Mouse (Mus musculus): Measurements from ENCODE around the gene Camta1. TPM values are rescaled to one million over a fixed set of nuclear protein-coding genes. Genes with fewer than 3 reads are reported as not detected.

Gene Camta1
- total RNA-seq, 1 experiment from 2014 or later = 7.4 TPM

DNA sequence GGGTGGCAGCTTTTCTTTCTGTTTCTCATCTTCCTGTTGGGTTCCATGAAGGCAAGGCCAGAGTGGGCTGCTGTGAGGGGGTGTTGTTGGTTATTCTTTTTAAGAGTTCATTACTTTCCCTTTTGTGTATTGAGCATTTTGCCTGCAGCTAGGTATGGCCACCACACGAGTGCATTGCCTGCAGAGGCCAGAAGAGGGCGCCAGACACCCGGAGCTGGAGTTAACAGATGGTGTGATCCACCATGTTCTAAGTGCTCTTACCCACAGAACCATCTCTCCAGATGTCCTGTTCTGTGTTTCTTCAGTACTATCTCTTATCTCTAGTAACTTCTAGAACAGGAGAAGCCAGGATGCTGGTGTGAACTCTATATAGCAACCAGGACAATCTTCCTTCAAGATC is 629.6 kb downstream of the Camta1 start:
- ATAC-seq (ENCODE audit: extremely low read depth, insufficient number of reproducible peaks, low FRiP score, poor library complexity, severe bottlenecking) = no peak

DNA sequence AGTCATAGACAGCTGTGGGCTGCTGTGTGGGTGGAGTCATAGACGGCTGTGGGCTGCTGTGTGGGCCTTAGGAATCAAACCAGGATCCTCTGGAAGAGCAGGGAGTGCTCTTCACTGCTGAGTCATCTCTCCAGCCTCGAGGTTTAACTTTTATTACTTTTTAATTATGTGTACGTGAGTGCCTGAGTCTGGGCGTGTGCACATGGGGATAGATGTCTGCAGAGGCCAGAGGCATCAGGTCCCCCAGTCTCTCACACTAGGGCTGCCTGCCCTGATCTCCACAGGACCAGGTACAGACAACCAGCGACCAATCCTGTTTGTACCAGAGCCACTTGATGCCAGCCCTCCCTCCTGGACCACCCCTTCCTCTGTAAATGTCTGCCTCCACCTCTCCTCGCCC is 632.6 kb downstream of the Camta1 start:
- ATAC-seq (ENCODE audit: extremely low read depth, insufficient number of reproducible peaks, low FRiP score, poor library complexity, severe bottlenecking) = no peak

DNA sequence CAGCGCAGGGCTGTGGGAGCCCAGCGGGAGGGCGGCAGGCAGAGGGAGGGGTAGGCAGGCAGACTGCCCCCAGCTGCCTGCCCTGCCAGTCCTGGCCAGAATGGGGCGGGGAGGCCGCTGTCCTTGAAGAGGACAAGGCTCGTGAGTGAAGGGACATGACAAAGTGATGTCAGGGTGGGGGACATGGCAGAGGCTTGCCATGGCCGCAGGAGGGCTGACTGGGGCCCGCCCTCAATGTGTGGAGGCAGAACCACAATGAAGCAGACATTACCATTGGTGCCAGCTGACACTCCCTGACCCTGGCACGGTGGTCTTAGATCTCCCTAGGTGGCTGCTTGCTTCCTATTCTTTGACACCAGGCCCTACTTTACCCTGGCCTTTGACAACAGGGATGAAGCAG is 635.2 kb downstream of the Camta1 start:
- no peak for ATAC-seq (ENCODE audit: extremely low read depth, insufficient number of reproducible peaks, low FRiP score, poor library complexity, severe bottlenecking)

DNA sequence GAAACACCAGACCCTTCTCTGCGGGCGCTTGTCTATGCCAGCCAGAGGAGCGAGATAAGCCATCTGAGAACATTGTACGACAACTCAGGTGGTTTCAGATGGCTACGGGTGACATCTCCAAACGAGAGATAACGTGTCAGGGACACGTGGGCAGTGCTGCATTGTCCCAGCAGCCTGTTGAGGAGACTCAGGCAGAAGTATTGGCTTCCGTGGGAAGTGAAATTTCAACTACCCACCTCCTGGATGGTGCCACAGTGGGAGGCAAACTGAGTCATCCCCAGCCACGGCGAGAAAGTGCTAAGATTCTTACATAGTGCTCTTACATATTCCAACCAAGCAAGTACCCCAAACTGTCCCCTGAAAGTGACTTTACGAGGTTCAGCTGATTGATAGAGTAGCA is 637.7 kb downstream of the Camta1 start:
- ATAC-seq (ENCODE audit: extremely low read depth, insufficient number of reproducible peaks, low FRiP score, poor library complexity, severe bottlenecking) = no peak

DNA sequence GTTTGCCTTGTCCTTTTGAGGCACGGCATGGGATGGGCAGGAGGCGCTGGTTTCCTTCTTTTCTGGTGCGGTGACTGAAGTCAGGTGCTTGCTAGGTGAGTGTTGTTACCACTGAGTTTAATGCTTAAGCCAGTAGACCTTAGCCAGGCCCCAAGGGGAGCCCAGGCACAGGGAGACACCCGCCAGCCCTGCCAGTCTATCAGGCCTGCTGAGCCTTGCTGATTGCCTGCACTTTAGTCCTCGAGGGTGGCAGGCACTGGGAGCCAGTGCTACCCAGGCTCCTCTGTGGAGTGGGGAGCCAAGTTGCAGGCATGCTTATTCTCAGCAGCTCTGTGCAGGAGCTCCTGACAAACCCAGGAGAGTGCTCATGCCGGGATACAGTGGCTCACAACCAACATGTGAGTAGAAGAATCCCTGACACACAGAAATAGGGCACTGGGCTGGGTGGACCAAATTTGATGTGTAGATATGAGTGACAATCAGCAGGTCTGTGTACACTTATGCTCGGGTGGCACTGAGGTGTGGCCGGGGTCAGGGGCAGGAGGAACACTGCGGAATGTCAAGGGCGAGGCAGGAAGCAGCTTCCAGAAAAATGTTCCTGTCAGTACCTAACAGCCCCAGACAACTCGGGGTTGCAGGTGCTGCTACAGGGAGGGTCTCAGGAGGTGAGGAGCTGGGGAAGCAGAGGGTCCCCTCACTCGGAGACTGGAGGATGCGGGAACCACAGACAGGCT is 638.2 kb downstream of the Camta1 start:
- ATAC-seq (ENCODE audit: extremely low read depth, insufficient number of reproducible peaks, low FRiP score, poor library complexity, severe bottlenecking) = no peak

DNA sequence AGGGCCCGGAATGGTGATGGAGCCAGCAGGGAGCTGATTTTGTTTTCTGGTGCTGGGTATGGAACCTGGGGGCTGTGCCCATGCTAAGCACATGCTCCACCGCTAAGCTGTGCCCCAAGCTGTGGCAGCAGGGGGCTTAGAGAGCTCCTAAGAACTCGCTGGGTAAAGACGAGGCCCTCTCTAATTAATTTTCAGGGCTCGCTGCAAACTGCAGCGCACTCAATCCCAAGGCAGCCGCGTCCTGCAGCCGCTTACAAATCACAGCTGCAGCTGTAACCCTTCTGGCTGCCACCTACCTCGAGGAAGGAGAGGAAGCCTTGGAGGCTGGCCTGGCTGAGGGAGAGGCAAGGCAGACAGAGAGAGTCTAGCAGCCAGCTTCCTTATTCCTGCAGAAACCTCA is 639.0 kb downstream of the Camta1 start:
- no peak for ATAC-seq (ENCODE audit: extremely low read depth, insufficient number of reproducible peaks, low FRiP score, poor library complexity, severe bottlenecking)

DNA sequence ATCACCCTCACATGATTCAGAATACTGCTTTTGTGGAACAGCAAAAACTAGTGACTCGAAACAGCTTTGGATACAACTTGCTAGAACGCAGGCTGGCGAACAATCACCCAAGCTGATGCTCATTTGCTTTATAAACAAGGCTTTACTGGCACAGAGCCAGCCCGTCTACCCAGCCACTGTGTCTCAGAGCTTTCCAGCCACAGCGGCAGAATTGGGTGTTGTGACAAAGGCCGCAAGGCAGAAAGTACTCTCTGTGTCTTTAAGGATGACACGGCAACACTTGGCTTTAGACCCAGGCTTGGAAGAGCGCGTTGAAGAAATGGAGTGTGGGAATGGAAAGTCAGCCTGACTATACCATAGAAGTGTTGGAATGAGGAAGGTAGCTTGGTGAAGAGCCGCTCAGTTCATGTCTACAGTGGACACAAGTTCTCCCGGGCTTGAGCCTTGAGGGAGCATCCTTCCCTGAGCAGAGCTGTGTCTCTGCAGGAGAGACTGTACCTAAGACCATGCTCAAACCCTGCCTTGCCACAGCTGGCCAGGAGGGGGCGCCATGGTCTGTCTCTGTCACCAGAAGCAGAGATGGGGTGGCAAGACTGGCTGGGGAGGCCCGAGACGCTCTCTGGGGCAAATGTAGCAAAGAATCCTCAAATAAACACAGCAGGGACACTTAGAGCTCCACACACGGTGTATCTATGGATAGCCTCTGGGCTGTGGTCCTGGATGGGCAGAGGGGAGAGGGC is 645.0 kb downstream of the Camta1 start:
- no peak for ATAC-seq (ENCODE audit: extremely low read depth, insufficient number of reproducible peaks, low FRiP score, poor library complexity, severe bottlenecking)

DNA sequence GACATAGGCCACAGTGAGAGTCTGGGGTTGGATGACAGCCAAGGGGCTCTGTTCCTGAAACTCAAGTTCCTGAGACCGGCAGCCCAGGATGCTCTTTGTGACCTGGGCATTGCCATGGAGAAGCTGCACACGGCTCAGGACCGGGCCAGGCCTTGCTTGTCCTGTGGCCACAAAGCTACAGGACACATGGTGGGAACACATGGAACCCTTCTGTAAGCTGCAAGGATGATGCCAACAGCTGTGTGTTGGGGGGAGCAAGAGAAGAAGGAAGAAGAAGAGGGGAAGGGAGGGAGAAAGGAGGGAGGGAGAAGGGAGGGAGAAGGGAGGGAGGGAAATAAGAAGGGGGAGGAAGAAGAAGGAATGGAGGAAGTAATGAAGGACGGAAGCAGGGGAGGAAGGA is 645.8 kb downstream of the Camta1 start:
- no peak for ATAC-seq (ENCODE audit: extremely low read depth, insufficient number of reproducible peaks, low FRiP score, poor library complexity, severe bottlenecking)

DNA sequence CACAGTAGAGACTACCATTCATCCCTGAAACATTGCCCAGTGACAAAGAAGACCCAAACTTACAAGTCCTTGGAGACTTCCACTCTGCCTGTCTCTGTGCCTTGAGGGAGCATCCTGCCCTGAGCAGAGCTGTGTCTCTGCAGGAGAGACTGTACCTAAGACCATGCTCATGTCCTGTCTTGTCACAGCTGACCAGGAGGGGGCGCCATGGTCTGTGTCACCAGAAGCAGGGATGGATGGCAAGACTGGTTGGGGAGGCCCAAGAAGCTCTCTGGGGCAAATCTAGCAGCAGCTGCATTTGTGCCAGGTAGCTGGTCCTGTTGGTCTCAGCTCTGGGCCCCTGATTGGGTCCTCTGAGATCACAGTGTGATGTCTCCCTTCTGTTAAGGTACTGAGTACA is 646.5 kb downstream of the Camta1 start:
- no peak for ATAC-seq (ENCODE audit: extremely low read depth, insufficient number of reproducible peaks, low FRiP score, poor library complexity, severe bottlenecking)

DNA sequence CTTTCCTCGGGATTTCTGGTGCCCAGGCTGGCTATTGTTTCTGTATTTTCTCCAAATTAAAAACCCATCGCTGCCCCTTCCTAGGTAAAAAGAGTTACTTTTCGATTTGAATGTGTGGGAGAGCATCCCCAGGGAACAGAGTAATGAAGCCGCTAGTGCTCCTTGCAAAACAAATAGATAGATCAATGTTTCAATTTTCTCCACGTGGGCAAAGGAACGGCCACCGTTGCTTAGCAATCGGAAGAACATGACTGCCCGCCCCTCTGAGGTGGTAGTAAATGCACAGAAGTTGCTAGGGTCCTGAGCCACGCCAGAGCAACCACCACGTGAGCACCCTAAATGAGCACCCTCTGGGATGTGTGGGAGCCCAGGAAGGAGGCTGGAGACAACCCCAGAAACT is 648.2 kb downstream of the Camta1 start:
- ATAC-seq (ENCODE audit: extremely low read depth, insufficient number of reproducible peaks, low FRiP score, poor library complexity, severe bottlenecking) = no peak

DNA sequence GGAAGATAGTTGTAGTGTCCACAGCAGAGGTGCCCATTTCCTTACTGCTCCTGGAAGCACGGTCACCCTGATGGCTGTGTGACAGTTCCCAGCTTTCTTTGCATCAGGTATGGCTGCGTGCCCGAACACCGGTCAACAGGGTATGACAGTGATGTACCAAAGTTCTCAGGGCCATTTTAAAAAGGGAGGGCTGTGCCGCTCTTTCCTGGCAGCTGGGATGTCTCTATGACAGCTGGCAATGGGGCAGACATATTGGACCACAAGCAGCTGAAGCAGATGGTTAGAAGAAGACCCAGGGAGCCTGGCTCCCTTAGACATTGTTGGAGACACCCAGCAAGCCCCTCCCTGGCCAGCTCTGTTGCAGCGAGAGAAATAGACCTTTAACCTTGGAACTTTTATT is 649.7 kb downstream of the Camta1 start:
- no peak for ATAC-seq (ENCODE audit: extremely low read depth, insufficient number of reproducible peaks, low FRiP score, poor library complexity, severe bottlenecking)

DNA sequence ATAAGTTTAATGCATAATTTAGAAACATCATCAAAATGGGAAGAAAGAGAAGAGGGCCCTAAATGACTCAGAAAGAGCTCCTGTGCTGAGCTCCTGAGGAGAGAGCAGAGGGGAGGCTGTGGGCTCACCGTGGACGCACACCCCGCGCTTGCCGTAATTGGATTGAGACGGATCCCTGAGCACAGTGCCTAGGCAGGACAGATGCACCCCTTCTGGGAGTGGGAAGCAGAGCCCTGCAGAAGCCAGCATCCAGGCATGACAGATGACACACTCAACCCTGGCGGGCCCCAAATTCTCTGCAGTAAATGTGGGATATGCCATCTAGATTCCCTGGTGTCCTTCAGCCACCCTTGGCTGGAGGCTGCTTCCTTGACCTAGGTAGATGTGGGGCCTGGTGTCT is 654.1 kb downstream of the Camta1 start:
- no peak for ATAC-seq (ENCODE audit: extremely low read depth, insufficient number of reproducible peaks, low FRiP score, poor library complexity, severe bottlenecking)

DNA sequence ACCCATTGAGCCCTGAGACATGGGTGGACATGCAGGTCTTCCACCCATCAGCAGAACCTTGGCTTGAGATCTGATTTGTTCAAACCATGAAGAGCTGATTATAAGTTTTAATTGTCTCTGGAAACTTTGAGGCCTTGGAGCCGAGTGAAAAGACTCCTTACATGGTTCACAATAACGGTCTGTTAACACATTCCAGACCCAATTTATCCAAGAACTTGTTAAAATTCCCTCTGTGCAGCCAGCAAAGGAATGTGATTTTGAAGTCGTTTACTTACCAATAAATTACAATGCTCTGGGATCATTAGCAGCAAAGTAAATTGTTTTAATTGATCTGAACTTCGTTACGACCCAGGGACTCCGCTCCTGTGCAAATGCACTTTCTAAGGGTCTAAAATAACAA is 658.8 kb downstream of the Camta1 start:
- ATAC-seq (ENCODE audit: extremely low read depth, insufficient number of reproducible peaks, low FRiP score, poor library complexity, severe bottlenecking) = no peak

DNA sequence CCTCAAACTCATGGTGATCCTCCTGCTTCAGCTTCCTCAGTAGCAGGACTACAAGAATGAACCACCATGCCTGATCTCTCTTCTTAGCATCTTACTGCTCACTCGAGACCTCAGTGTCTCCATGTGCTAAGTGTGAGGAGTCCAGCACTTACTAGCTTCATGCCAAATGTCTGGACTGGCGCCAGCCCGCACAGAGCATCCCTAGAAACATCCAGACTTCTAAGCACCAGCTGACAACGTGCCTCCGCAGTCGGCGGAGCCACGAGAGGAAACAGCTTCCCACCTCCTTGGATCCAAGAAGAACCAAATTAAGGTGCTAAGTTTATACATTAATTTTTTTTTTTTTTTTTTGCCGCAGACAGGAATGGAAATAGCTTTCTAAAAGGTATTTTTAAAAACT is 661.4 kb downstream of the Camta1 start:
- no peak for ATAC-seq (ENCODE audit: extremely low read depth, insufficient number of reproducible peaks, low FRiP score, poor library complexity, severe bottlenecking)

DNA sequence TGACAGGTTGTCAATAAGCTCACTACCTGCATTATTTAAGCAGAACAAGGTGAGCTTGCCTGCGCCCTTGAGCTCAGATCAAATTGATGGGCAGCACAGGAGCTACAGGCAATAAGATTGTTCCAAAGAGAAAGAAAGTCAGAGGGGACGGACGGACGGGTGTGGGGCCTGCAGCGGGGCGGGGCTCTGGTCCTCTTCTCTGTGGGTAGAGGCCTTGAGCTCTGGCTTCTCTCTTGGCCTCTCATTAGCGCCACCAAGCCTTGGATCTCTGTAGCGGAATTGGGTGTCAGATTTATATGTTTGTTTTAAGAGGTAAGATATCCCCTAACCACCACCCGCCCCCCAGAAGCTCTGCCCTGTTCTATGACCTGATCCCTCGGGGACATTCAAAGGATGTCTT is 666.5 kb downstream of the Camta1 start:
- no peak for ATAC-seq (ENCODE audit: extremely low read depth, insufficient number of reproducible peaks, low FRiP score, poor library complexity, severe bottlenecking)

DNA sequence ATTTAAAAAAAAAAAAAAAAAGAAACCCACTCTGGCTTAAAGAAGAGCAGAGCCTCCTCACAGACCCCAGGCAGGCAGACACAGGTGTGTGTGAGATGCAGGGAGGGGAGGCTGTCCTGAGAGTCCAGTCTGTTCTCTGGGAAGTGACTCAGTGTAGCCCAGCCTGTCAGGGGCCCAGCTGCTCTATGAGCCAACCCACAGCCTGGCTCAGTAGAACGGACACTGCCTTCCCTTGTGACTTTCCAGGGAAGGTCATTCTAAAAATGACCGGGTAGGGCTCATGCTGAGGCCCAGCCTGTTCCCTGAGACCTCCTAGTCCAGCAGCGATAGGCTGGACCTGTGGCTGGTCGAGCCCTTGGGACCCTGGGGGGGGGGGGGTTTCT is 667.0 kb downstream of the Camta1 start:
- no peak for ATAC-seq (ENCODE audit: extremely low read depth, insufficient number of reproducible peaks, low FRiP score, poor library complexity, severe bottlenecking)

DNA sequence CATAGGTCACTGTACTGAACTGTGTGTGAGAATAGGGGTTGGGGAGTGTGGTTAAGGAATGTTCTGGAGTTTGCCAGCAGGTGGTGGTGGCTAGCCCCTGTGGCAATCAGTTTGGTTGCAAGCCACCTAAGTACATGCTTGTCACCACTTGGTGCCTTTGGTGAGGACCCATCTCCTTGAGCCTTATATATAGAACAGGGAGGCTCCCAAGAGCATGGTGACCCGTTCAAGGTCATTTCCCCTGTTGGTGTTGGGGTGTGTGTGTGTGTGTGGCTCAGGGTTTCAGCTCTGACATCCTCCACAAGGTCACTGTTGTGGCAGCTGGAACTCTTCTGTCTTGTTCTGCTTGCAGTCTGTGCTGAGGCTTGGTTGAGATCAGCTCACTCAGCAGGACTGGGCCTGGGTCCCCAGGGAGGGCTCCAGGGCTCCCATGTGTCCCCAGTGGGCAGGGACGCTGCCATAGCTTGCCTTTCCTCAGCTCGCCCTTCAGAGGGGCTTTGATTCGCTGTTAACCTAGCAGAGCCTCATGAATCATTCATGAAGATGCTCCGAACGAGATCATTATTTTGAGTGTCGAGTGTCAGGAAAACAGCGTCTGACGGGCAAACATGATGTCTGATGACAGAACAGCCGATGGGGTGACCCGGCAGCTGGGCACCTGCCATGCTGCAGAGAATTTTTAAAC is 667.5 kb downstream of the Camta1 start:
- no peak for ATAC-seq (ENCODE audit: extremely low read depth, insufficient number of reproducible peaks, low FRiP score, poor library complexity, severe bottlenecking)

DNA sequence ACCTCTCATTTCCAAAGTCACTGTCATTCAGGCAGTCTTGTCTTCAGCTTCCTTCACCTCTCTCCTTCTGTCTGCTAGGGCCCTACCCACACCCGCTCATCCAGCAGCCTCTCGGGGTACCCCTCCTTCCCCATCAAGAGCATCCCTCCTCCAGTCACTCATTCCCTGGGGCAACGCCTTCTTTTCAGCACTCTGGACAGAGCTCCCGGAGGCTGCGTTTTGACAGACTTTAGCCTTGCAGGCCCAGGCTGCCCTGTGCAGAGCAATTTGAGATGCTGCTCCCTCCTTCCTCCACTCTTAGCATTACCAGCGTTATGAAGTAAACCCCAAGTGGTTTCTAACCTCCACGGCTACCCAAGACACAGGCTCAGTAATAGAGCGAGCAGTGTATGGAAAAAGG is 675.2 kb downstream of the Camta1 start:
- no peak for ATAC-seq (ENCODE audit: extremely low read depth, insufficient number of reproducible peaks, low FRiP score, poor library complexity, severe bottlenecking)

DNA sequence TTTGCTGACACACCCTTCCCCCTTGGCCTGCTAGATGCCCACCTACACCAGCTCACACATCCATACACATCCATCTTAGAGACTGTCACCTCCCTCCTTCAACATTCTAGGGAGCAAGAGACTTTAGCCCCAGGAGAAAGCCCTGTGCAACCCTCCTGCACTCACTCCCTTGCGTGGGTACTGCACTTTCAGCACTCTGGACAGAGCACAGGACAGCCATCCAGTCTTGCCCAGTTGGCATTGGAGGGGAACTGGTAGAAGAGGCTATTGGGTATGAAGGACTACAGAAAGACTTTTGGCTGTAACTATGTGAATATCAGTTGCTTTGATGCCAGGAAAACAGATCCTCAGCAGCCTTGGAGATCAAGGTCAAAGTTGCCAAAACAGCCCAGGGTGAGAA is 675.9 kb downstream of the Camta1 start:
- ATAC-seq (ENCODE audit: extremely low read depth, insufficient number of reproducible peaks, low FRiP score, poor library complexity, severe bottlenecking) = no peak

DNA sequence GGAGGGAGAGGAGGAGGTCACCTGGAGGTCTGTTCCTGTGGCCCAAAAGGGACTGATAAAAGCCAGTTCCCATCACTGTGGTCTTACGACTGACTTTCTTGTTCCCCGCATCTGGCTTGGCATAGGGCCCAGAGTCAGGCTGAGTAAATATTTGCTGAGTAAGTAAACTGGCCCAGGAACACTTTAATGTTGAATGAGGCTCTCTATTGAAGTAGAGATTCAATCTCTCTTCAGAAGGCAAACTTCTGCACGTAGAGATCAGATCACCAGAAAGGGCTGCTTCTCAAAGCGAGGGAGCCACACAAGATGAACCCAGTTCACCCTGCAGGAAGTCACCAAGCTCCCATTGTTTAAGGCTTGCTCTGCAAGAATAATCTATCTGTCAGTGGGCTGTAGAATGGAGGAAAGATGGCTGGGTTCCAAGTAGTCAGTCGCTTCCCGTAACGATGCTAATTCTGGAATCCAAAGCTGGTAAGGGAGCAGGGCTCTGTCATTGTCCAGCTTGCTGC is 681.2 kb downstream of the Camta1 start:
- ATAC-seq (ENCODE audit: extremely low read depth, insufficient number of reproducible peaks, low FRiP score, poor library complexity, severe bottlenecking) = no peak

All from neutrophil, adult 5-6 weeks (primary cell).